Mouse (Mus musculus) T-cell, adult 2 months (primary cell): ENCODE results near the gene Rbfox3.

Experiments used
- DNase-seq: peaks from one replicate; pipeline ENCODE4 v3.0.0; 2022; ENCODE audit warnings: low spot score

Rbfox3 gene

DNA sequence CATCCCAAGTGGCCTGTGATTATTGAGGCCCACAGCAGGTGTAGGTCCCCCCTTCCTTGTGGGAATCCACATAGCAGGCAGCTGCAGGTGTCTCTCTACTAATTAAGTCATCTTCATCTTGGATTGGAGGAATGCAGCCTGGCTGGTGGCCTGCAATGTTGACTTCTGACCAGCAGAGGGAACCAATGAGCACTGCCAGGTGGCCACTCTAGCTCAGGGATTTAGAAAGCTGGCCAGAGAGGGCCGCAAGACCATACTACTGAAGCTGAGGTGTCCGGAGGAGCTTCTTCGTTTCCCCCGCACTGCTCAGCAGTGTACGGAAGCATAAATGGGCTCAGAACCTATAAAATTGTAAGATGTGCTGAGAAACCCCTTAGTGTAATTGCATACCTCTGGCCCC lies 403.5 kb downstream of the Rbfox3 start:
- peak; percentile 32 for DNase-seq

DNA sequence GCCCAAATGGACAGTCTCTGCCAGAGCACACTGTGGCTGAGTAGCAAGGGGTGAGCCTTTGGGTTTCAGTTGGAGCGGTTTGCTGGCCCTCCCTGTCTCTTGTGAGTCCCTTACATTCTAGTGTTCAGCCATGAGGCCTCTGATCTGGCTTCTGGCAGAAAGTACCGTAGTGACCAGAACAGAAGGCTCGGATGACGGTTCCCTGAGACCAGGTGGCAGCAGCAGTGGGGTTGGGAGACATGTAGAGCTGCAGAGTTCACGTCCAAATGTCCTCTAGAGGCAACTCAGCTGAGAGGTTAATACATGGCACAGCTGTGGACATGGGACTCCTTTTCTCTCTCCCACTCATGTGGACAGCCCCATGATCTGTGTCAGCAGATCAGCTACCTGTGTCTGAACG lies 404.3 kb downstream of the Rbfox3 start:
- DNase-seq: no peak

DNA sequence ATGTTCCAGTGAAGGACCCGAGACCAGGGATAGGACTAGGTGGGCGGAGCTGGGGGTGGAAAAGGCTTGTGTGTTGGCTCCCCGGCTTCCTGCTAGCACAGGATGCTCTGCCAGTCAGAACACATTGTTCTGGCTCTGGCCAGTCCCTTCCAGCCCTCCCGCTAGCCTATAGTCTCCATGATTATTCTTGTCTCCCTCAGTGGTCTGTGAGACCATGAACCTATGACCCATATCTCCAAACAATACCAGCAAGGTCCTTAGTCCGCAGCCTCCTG lies 407.3 kb downstream of the Rbfox3 start:
- no peak for DNase-seq

DNA sequence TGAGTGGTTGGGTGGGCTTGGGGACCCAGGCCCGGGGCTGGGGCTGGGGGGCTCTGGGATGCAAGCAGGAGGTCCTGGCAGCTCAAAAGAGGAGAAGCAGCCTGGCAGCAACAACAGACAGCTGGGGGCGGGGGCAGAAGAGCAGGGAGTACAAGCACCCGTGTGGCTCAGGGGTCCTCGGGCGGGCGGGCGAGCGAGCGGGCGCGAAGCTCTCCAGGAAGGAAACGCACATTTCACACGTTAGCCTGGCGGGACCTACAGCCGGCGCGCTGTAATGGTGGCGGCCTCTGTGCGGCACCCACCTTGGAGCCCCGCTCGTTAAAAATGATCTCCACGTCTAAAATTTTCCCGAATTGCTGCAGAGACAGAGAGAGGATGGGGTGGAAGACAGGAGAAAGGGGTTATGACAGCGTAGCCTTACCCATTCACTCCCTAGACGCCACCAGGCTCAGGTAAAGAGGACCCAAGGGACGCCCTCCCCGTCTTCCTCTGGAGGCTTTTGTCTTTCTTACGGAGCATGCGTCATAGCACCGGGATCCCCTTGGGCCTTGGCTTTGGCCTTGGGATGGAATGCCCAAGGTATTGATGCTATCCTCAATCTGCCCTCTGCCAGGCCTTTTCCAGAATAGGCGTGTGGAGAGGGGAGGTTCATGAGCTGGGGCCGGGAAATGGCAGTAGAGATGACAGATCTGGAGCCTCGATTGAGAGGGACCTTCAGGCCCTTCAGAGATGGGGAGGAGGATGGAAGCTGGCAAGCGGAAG lies 407.8 kb downstream of the Rbfox3 start:
- DNase-seq: no peak

DNA sequence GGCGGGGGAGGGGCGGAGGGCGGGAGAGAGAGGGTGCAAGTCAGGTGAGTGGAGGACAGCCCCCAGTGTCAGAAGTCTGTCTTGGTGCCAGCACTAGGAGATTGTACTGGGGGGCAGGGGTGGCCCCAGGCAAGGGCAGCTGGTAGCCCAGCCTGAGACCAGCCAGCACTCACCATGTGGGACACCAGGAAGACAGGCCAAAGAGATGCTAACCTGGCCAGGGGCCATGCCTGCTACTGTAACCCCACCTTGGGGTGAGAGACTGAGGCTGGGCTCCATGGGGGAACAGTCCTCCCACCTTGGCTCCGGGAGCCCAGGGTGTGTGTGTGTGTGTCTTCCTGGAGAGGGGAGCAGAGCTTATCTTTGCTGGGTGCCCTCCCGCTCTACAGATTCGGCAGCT lies 408.4 kb downstream of the Rbfox3 start:
- DNase-seq: no peak

DNA sequence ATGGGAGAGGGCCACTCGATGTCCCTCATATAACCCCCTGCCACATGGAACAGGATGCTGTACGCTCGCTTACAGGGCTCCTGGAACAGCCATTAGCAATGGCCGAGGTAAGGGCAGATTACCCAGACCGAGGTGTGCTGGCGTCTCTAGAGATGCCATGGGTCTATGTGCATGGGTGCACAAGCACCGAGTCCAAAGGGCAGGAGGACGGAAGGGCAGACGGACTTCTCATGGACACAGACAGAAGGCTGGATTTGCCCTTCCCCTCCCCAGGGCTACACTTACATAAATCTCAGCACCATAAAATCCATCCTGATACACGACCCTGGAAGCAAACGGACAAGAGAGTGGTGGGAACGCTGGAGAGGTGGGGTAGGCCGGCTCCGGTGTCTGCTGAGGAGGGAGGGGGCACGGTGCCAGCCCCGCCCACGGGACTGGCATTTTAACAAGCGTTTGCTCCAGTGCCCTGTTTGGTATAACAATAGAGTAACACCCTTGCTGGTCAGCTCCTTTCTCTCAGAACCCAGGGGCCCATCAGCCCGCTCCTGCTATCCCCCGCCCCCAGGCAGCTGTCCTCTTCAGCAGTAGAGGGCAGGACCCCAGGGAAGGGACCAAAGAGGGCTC lies 415.2 kb downstream of the Rbfox3 start:
- DNase-seq: no peak

DNA sequence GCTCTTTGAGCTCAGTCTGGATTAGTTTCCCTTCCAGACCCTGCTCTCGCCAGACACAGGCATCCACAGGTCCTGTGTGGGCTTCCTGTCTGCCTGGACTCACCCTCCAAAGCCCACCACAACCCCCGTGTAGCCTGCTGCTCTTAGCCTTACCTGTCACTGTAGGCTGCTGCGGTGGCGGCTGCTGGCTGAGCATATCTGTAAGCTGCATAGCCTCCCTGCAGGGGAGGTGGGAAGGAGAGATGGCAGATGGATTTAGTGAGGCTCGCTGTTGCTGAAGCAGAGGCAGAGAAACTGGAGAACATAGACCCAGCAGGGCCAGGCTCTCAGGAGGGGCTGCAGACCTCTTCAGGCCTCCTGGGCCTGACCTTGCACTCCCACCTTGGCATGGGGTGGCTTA lies 416.3 kb downstream of the Rbfox3 start:
- no peak for DNase-seq

DNA sequence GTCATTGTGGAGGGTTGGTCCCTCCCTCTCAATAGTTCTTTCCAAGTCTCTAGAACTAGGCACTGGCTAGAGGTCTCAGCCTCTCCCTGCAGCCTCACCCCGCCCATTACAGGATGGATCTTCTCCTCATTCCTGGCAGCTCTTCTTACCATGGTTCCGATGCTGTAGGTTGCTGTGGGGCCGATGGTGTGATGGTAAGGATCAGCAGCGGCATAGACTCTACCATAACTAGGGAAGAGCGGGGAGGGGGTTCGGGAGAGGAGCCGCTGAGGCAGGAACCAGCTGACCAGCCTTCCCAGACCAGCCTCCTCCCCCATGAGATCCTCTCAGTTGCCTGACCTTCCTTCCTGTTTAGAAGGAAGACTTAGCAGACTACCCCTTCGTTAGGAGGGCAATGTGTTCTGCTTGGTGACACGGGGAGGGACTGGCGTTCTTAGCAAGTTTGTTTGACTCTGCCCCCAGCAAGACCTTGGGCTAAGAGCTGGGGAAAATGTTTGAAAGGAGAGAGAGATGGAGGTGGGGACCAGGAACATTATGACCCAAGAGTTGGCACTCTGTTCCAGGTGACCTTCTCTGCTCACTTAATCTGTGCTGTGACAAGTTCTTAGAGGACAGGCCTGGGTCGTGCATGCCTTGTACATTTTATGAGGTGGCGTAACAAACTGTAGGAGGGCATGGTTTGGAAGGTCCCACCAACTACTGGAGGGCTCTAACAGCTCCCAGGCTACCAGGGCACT lies 417.2 kb downstream of the Rbfox3 start:
- DNase-seq: no peak

DNA sequence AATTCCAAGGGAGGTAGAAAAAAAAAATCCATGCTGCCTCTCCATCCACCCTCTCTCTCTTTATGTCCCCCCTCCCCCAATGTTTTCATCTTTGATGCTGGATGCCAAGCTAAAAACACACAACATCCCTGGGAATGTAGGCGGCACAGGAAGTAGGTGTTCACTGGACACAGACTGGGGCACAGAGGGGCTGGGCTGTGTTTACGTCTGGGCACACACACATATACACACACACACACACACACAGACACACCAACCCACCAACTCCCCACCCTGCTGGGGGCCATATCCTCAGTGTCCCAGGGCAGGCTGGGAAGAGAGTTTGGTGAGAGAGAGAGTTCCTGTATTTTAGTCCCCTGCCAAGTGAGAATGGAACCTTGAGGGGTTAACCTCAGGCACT lies 417.9 kb downstream of the Rbfox3 start:
- DNase-seq: no peak

DNA sequence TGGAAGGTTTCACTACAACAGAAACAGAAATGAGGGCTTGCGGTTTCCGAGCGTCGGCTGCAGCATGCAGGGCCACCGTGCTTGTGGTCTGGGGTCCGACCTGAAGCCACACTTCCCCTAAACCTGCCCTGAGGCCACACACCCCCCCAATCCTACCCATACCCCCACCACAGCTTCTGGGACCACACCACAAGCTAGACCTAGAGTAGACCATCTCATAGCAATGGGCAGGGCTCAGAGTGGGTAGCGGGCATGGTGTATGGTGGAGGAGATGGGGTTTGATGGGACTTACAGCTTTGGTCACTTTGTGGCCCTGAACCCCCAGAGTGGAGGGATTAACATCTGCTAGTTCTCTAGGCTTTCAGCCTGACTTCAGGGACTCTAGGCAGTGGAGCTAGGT lies 420.2 kb downstream of the Rbfox3 start:
- no peak for DNase-seq

DNA sequence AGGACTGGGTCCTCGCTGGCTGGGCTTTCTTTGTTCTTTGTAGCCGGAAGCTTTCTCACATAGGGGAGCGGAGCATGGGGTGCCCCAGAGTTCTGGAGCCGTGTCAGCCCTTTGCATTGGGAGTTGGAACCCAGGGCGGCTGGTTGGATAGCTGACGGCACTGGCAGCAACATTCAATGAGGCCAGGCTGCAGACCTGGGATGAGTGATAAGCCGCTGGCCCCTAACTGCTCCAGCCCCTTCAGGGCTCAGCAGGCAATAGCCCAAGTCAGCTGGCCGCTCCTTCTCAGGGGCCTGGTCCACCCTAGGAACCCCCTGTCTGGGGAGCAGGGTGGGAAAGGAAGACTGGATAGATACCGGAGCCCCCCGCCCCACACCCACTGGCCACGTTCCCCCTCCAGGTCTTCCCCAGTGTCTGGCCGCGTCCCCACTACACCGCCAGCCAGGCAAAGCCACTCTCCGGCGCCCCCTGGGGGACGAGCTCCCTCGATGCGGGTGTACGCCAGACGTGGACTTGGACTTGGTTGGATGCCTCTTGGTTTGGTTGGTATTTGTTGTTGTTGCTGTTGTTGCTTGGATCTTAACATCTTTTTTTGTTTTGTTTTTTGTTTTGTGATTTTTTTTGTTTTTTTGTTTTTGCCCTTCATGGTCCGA lies 420.7 kb downstream of the Rbfox3 start:
- DNase-seq: peak; percentile 55

DNA sequence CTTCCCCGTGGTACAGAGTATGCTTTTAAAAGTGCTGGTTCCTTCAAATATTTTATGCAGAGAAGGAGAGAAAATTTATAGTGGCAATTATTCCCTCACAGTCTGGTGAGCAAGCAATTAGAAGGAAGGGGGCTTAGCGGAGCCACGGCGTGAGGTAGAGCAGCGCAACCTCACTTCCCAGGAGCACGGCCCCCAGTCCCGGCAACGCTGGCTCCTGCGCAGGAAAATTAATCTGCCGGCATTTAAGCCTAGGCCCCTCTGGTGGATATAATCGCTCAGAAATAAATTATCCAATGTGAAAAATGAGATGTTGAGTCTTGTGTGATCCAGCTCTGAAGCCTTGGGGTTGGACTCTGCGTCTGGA lies 422.5 kb downstream of the Rbfox3 start:
- DNase-seq: no peak

DNA sequence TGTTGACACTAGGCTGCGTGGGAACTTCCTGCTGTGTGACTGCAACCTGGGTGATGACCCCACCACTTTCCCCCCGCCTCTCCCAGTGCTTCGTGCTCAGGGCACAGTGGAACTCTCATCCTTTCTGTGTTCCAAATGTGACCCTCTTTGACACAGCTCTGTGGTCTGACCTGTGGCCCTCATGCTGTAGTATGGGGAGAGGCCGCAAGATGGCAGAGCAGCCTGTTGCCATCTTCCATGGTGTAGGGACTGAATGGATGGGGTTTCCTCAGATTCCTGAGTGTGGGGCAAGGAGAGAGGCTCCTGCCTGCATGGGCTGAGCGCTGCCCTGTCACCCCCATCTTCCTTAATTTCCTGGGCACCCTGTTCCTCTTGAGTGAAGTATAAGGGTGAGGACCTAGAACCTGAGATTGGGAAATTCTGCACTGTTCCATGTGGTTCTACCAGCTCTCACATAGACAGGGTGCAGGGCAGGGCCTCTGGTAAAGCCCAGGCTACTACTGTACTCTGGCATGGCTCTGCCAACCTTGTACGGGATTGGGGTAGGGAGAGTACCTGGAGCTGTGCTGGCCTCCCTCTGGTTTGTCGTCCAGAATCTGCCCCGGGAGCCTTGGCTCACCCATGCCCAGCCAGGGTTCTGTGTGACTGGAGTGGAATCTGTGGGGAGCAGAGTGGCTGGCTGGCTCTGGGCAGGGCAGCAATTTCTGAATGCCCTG lies 423.0 kb downstream of the Rbfox3 start:
- DNase-seq: no peak

DNA sequence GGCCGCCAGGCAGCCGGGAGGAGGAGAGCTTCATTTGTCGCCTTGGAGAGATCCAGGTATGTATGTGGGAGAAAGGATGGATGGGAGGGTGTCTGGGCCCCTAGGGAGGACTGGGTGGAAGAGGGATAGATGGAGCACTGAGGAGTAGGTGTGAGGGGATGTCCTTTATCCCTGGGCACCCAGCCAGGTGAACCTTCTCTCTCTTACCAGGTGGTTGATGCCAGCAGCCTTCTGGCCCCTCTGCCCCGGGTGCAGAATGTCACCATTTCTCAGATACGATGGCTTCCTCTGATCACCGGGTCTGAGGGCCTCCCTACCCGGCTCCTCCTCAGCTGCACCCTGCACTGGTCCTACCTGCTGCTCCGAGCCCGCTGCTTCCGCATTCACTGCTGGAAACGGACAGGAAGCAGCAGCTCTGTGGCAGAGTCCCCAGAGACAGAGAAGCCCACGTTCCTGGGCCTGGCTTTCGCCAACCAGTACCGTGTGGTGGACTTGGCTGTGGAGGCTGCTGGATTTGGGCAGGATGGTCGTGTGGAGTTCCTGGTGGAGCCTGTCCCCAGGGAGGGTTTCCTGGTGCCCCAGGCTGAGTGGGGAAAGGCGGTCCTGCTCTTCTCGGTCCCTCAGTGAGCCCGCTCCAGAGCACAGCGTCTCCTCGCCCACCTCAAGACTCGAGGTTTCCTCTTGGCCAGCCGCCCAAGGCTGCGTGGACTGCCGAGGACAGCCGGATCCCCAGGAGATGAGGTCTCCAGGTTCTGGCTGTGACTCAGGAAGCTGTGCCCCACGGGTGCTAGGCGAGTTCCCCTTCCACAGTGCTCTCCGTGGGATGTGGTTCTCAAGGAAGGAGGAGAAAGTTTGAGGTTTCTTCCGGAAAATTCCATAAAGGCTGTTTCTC lies 424.3 kb downstream of the Rbfox3 start:
- no peak for DNase-seq

DNA sequence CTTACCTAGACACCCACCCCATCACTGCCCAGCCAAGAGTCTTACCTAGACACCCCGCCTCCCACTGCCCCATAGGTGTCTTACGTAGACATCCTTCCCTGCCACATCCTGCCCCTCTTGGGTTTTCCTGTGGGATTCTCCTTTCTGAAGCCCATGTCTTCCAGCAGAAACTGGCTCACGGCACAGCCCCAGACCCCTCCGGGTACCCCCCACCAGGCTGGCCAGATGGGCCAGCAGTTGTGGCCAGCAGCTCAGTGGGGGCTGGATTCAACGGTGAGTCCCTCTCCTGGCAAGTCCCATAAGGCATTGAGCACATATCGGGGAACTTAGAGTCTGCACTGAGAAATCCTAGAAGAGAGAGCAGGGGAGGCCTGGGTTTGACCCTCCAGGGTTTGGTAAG lies 425.1 kb downstream of the Rbfox3 start:
- no peak for DNase-seq

DNA sequence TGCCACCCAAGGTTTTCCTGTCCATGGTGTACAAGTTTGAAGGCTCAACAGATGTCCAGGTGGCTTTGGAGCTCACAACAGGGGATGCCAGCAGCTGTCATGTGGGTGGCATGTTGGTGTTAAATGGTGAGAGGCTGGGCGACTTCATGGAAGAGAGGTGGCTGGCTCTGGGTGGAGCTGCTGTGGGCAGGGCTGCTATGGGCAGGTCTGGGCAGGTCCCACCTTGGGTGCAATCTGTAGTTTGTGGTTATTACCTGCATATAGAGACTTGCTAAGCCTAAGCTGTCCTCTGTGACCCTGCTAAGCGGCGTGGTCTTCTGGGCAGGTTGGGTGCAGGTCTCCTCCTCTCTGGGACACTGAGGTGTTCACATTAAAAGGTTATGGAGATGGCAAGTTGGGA lies 425.6 kb downstream of the Rbfox3 start:
- no peak for DNase-seq

DNA sequence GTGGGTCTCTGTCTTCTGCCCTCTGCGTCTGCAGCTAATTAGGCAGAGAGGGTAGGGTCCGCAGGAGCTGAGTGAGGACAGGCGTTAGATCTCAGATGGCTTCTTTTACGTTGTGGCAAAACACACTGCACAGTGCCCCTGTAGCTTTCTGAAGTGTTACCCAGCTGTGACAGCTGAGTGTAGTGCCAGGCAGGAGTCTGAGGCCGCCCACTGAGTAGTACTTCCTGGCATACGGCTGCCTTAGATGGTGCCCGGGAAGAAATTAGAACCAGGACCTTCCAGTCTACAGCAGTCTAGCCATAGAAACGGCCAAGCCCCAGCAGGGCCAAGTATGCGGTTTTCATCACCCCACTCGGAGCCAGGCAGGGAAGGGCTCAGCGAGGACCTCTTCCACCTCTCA lies 426.1 kb downstream of the Rbfox3 start:
- no peak for DNase-seq

DNA sequence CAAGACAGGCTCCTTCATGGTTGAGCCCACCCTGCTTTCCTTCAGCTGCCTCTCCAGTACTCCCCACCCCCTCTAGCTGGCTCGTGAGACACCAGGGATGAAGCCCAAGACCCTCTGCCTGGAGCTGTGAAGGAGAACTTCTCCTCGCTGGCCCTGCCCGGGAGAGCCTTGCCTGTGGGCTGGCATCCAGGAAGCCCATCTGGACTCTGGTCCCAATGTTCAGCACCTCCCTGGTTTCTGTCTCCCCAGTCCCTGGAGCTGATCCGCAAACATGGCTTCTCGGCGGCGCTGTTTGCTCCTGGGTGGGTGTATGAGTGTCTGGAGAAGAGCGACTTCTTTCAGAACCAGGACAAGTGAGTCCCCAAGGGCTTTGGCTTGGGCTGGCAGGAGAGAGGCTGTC lies 427.2 kb downstream of the Rbfox3 start:
- DNase-seq: no peak

DNA sequence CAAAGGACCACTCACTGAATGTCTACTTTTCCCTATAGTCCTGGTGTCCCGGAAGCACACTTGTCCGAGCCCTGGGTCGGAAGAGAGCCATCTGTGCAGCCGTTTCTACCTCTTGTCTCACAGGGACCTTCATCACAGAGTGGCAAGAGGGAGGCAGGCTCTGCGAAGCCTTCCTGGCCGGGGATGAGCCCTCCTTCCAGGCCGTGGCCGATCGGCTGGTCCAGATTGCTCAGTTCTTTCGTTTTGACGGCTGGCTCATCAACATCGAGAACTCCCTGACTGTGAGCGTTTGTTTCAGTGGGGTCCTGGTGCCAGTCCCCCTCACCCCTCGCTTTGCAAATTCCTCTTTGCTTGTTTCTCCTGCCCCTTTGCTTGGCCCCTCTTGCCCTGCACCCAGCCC lies 429.6 kb downstream of the Rbfox3 start:
- DNase-seq: no peak

DNA sequence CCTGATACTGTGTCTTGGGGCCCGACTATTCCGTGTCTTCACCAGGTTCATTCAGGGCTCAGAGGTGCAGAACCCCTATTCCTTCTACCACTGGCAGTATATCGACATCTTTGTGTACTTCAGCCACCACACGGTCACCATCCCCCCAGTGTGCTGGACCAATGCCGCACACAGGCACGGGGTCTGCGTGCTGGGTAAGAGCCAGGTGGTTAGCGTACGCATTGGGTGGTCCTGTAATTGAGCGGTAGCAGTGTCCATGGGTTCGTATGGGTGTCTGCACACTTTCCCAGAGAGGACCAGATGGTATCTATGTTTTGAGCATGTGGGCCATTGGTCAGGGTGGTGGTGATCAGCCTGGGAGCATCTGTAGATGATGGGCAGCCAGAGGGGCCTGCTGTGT lies 430.2 kb downstream of the Rbfox3 start:
- DNase-seq: no peak

DNA sequence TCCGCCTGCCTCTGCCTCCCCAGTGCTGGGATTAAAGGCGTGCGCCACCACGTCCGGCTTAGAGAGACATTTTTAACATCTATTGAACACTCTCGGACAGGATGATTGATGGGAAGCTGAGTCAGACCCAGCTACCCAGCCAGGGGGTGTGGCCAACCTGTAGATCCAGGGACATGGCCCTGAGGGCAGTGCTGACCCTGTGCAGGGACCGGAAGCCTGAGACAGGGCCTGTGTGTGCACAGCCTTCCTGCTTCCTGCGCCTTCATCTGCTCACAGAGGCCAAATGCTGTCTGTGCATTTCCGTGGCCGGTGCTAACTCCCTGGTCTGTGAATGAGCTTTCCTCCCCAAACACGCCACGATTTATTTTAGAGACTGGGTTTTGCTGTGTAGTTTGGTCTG lies 431.6 kb downstream of the Rbfox3 start:
- no peak for DNase-seq
